Mouse (Mus musculus) limb, embryonic 12.5 days (tissue): Measurements from ENCODE around the gene Hephl1. TPM values are rescaled to one million over a fixed set of nuclear protein-coding genes. Genes with fewer than 3 reads are reported as not detected.
A peak's percentile ranks its signal among the peaks of the same experiment; 100 is the strongest.

Experiments
- ATAC-seq: fragments of 200-750 bp; cut with Nextera tagmentation; 2 replicates; pipeline ENCODE4 v1.8.0; 2017; ENCODE audit warnings: low read depth, moderate TSS enrichment; ENCODE audit not compliant: insufficient number of reproducible peaks, insufficient read depth, low FRiP score, low TSS enrichment
- H3K27ac ChIP-seq: fragments of 300-500 bp; sonication (generic); 2 replicates; pipeline ENCODE4 v1.5.1; 2016; ENCODE audit warnings: mild to moderate bottlenecking, moderate library complexity
- H3K27me3 ChIP-seq: fragments of 300-500 bp; sonication (generic); 2 replicates; pipeline ENCODE4 v1.6.1; 2016; ENCODE audit warnings: mild to moderate bottlenecking, moderate library complexity
- H3K36me3 ChIP-seq: fragments of 300-500 bp; sonication (generic); 2 replicates; pipeline ENCODE4 v1.6.1; 2016; ENCODE audit warnings: mild to moderate bottlenecking, moderate library complexity
- H3K4me1 ChIP-seq: fragments of 300-500 bp; sonication (generic); replicated peaks from 2 replicates; pipeline ENCODE4 v1.6.1; 2016
- H3K4me2 ChIP-seq: fragments of 300-500 bp; sonication (generic); 2 replicates; pipeline ENCODE4 v1.6.1; 2016; ENCODE audit warnings: mild to moderate bottlenecking, moderate library complexity
- H3K4me3 ChIP-seq: fragments of 300-500 bp; sonication (generic); replicated peaks from 2 replicates; pipeline ENCODE4 v1.5.1; 2016; ENCODE audit warnings: mild to moderate bottlenecking
- H3K9ac ChIP-seq: fragments of 300-500 bp; sonication (generic); replicated peaks from 2 replicates; pipeline ENCODE4 v1.6.1; 2016; ENCODE audit warnings: mild to moderate bottlenecking, moderate library complexity
- H3K9me3 ChIP-seq: fragments of 300-500 bp; sonication (generic); 2 replicates; pipeline ENCODE4 v1.6.1; 2016; ENCODE audit warnings: mild to moderate bottlenecking, moderate library complexity
- WGBS: fragments of 180-500 bp; shearing (Covaris S2); methylation state at CpG from one replicate; pipeline ENCODE4 v1.1.7; 2016; 5-methylcytosine and 5-hydroxymethylcytosine counted together
- polyA plus RNA-seq: library from polyadenylated mRNA; unstranded; fragments of >200 nt; fragmentation: Nextera tagmentation; extraction: Ambion mirVana; gene quantifications from 2 replicates; pipeline ENCODE4 v1.2.1, GENCODE M21; 2016

The Hephl1 gene
- polyA plus RNA-seq, 1 experiment from 2014 or later = not detected

DNA sequence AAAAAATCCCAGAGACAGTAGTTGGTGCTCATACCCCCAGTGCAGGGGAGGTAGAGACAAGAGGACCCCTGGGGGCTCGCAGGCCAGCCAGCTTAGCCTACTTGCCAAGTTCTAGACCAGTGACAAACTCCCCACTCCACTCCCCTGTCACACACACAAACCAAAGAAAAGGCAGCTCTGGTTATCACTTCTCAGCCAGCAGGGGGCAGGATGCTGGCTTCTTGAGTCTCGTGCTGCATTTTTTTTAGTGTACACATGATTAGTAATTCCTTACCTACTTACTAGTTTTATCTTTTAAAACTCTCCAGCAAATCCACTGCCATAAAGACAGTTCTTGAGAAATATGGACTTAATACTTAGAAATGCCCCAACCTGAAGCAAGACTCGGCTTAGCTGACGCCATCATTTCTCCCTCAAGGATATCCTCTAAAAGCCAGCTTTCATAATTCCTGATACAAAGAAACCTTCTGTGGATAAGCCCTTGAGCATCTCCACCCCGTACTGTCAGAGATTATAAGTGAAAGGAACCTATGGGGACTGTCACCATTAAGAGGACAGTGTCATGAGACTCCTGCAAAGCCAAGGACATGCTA, 78.2 kb downstream of the Hephl1 start:
- WGBS = 77% methylated on average over 5 of the region's 5 CpGs
- Histone ChIP-seq H3K4me2 (no peak overlapping the region), H3K4me3 (no peak overlapping the region), H3K4me1 (peaks cover 9% of the 10 kb centered on the region), H3K9ac (no peak overlapping the region), H3K36me3 (peaks cover 18% of the 10 kb centered on the region), H3K27ac (no peak overlapping the region), H3K9me3 (no peaks in the 10 kb centered on the region), H3K27me3 (no peaks in the 10 kb centered on the region)
- no peak for ATAC-seq

DNA sequence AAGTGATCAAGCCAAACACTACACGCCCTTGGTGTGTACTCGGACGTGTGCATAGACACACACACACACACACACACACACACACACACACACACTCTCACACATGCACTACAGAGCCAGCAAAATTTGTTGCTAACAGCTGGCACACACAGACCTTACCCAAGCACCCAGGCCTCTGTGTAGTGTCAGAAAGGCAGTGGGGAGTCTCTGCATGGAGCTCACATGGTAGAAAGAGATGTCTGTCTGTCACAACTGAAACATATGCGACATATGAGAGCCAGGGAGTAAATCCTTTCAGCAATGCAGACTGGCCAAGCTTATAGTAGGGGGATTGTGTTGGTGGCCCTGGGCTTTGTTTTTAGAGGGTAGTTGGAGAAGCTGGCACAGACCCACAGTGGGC, 79.1 kb downstream of the Hephl1 start:
- Histone ChIP-seq H3K4me2 (no peak overlapping the region), H3K4me1 (peaks cover 8% of the 10 kb centered on the region), H3K27me3 (no peaks in the 10 kb centered on the region), H3K9me3 (no peaks in the 10 kb centered on the region), H3K9ac (no peak overlapping the region), H3K27ac (no peak overlapping the region), H3K36me3 (peaks cover 18% of the 10 kb centered on the region), H3K4me3 (no peak overlapping the region)
- 87% methylated on average over 4 of the region's 4 CpGs for WGBS
- ATAC-seq = no peak

- 87% methylated on average over 8 of the region's 8 CpGs for WGBS
- Histone ChIP-seq H3K36me3 (peaks cover 32% of the 10 kb centered on the region), H3K27ac (no peak overlapping the region), H3K4me2 (no peak overlapping the region), H3K27me3 (no peaks in the 10 kb centered on the region), H3K9me3 (no peaks in the 10 kb centered on the region), H3K9ac (no peak overlapping the region), H3K4me3 (no peak overlapping the region), H3K4me1 (no peaks in the 10 kb centered on the region)
- no peak for ATAC-seq
These were observed 81.1 kb downstream of the Hephl1 start for GRCm38 (mm10) chr9:15030771-15031170.

- peak; percentile 56; the same call in 1 of the 2 replicates for ATAC-seq
- Histone ChIP-seq H3K9ac (no peak overlapping the region), H3K4me1 (no peaks in the 10 kb centered on the region), H3K36me3 (peaks cover 32% of the 10 kb centered on the region), H3K27me3 (no peaks in the 10 kb centered on the region), H3K27ac (no peak overlapping the region), H3K4me3 (no peak overlapping the region), H3K4me2 (no peak overlapping the region), H3K9me3 (no peaks in the 10 kb centered on the region)
- 53% methylated on average over 5 of the region's 5 CpGs for WGBS
These were observed 82.7 kb downstream of the Hephl1 start for GRCm38 (mm10) chr9:15029025-15029727.

DNA sequence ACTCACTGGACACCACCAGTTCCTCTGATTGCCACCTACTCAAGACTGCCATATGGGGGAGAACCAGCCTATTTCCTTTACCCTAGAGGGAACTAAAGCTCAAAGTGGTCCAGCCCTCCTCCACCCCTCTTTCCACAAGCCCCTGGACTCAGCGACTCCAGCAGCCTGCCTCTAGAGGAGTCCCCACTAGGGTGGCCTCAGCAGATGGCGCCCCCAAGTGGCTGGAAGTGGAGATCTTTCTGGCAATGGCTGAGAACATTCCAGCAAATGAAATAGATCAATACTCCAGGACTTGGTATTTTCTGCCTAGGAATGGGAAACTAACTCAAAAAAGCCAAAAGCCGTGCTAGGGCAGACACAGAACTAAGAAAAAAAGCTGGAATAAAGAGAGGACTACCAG, 84.2 kb downstream of the Hephl1 start:
- Histone ChIP-seq H3K27ac (no peak overlapping the region), H3K4me3 (no peak overlapping the region), H3K4me2 (no peak overlapping the region), H3K9me3 (no peaks in the 10 kb centered on the region), H3K36me3 (peaks cover 30% of the 10 kb centered on the region), H3K4me1 (no peaks in the 10 kb centered on the region), H3K27me3 (no peaks in the 10 kb centered on the region), H3K9ac (no peak overlapping the region)
- WGBS = 69% methylated on average over 3 of the region's 3 CpGs
- ATAC-seq = no peak

GRCm38 (mm10) chr9:15023049-15023448, 88.9 kb downstream of the Hephl1 start:
- Histone ChIP-seq H3K4me1 (no peaks in the 10 kb centered on the region), H3K27ac (no peak overlapping the region), H3K4me3 (no peak overlapping the region), H3K27me3 (no peaks in the 10 kb centered on the region), H3K9ac (no peak overlapping the region), H3K36me3 (peaks cover 46% of the 10 kb centered on the region), H3K4me2 (no peak overlapping the region), H3K9me3 (no peaks in the 10 kb centered on the region)
- WGBS = 85% methylated on average over 1 of the region's 1 CpGs
- ATAC-seq = no peak

- Histone ChIP-seq H3K4me1 (no peaks in the 10 kb centered on the region), H3K4me2 (no peak overlapping the region), H3K9me3 (no peaks in the 10 kb centered on the region), H3K9ac (no peak overlapping the region), H3K4me3 (no peak overlapping the region), H3K27me3 (no peaks in the 10 kb centered on the region), H3K36me3 (peaks cover 47% of the 10 kb centered on the region), H3K27ac (no peak overlapping the region)
- 90% methylated on average over 9 of the region's 9 CpGs for WGBS
- no peak for ATAC-seq
These were observed 90.8 kb downstream of the Hephl1 start for GRCm38 (mm10) chr9:15021156-15021555.

GRCm38 (mm10) chr9:15020561-15021080, 91.3 kb downstream of the Hephl1 start:
- Histone ChIP-seq H3K9me3 (no peaks in the 10 kb centered on the region), H3K27me3 (no peaks in the 10 kb centered on the region), H3K27ac (no peak overlapping the region), H3K4me1 (no peaks in the 10 kb centered on the region), H3K4me2 (no peak overlapping the region), H3K4me3 (no peak overlapping the region), H3K36me3 (peaks cover 44% of the 10 kb centered on the region), H3K9ac (no peak overlapping the region)
- ATAC-seq = no peak
- 90% methylated on average over 5 of the region's 5 CpGs for WGBS

GRCm38 (mm10) chr9:15018756-15019131, 93.2 kb downstream of the Hephl1 start:
- peaks cover 47% of the 10 kb centered on the region for H3K36me3 ChIP-seq
- no peak overlapping the region for H3K4me2 ChIP-seq
- peaks cover 8% of the 10 kb centered on the region for H3K4me1 ChIP-seq
- H3K9ac ChIP-seq = no peak overlapping the region
- ATAC-seq = no peak
- 86% methylated on average over 5 of the region's 5 CpGs for WGBS
- H3K4me3 ChIP-seq = no peak overlapping the region
- H3K27me3 ChIP-seq = no peaks in the 10 kb centered on the region
- no peaks in the 10 kb centered on the region for H3K9me3 ChIP-seq
- H3K27ac ChIP-seq = no peak overlapping the region

DNA sequence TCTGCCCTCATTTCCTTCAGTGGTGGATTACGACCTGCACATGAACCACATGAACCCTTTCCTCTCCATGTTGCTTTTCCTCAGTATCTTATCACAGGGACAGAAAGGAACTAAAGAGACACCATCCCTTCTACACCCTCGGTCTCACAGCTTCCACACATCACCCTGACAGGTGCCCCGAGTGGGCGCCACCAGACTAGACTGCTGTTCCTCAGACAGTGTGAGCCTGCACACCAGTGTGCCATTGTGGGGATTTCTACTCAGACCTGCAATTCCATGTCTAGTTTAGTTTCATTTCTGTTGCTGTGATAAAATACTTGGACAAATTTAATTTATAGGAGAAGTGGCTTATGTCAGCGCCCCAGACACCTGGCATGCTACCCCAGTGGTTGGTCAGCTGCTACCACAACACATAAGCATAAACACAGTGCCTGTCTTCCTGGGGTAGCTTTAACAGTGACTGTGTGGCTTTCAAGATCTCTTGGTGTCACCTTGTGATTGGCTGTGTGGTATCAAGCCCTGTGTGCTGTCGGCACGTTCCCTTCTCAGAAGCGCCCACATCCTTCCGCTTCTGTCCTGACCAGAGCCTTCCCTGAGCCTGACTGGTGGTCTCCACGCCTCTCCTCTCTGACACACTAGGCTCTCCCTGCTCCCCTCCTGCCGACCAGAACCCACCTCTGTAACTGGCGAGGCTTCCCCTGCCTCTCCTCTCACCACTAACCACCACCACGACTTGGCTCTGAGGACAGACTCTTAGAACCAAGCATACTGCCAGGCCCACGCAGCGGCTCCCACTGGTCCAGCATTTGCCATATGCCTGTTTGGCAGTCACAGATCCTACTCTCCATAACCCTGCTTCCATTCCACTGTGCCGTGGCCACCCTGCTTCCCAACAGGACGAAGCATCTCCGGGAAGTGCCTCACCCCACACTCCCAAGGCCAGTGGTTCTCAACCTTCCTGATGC, 93.8 kb downstream of the Hephl1 start:
- Histone ChIP-seq H3K4me2 (no peak overlapping the region), H3K4me3 (no peak overlapping the region), H3K4me1 (peaks cover 14% of the 10 kb centered on the region), H3K27ac (no peak overlapping the region), H3K36me3 (peaks cover 47% of the 10 kb centered on the region), H3K9me3 (no peaks in the 10 kb centered on the region), H3K9ac (no peak overlapping the region), H3K27me3 (no peaks in the 10 kb centered on the region)
- no peak for ATAC-seq
- WGBS = 89% methylated on average over 18 of the region's 18 CpGs
